8 mouse cellular contexts compared by ENCODE assay signal in the genomic region with DNA sequence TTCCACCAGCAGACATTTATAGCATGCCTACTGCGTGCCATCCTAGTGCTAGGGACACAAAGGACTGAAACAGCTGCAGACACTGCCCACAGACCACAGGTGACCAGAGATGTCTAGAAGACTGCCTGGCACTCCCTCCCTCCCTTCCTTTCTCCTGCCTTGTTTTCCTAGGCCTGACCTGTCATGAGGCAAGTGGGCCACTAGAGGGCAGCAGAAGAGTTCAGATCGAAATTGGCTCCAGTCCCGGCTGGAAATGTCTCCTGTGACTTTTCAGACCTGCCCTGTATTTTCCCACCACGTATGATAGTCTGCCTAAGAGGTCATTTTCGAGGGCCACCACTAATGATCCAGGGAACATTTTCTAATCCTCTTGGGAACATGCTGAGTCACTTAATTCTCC. TPM values are rescaled to one million over a fixed set of nuclear protein-coding genes. Genes with fewer than 3 reads are reported as not detected.
DNase-seq lines count a peak whose midpoint lies in the region; ATAC-seq and TF ChIP-seq lines count a peak whose summit lies in the region.

No protein-coding gene starts in this region.

- no peaks in the 10 kb centered on the region for H3K27me3 ChIP-seq in forebrain, embryonic 13.5 days
- H3K27me3 ChIP-seq in heart, postnatal 0 days (ENCODE audit: control insufficient read depth, insufficient read depth, low read length), result no peaks in the 10 kb centered on the region
- H3K27me3 ChIP-seq in liver, postnatal 0 days (ENCODE audit: insufficient read depth, low read length), result no peaks in the 10 kb centered on the region

- H3K4me1 ChIP-seq in forebrain, embryonic 13.5 days, result peaks cover 13% of the 10 kb centered on the region; the same call in 1 of the 2 replicates
- 0 out of 2 replicates have a peak, but pooled peaks cover 7% of the 10 kb centered on the region for H3K4me1 ChIP-seq in heart, postnatal 0 days (ENCODE audit: control insufficient read depth, insufficient read depth)
- H3K4me1 ChIP-seq in liver, postnatal 0 days (ENCODE audit: insufficient read depth), result no peaks in the 10 kb centered on the region

- no peak for TF ChIP-seq EP300 in heart, postnatal 0 days (IDR thresholded peaks at IDR 0.05; ENCODE audit: low read depth)
- TF ChIP-seq EP300 in liver, postnatal 0 days (IDR thresholded peaks at IDR 0.05; ENCODE audit: low read depth), result no peak

- peaks cover 26% of the 10 kb centered on the region; the same call in 1 of the 2 replicates for H3K36me3 ChIP-seq in forebrain, embryonic 13.5 days (ENCODE audit: poor library complexity, severe bottlenecking)
- H3K36me3 ChIP-seq in heart, postnatal 0 days (replicated peaks; ENCODE audit: control insufficient read depth, insufficient read depth, low read length), result peaks cover 33% of the 10 kb centered on the region
- H3K36me3 ChIP-seq in liver, postnatal 0 days (replicated peaks; ENCODE audit: insufficient read depth, low read length), result no peaks in the 10 kb centered on the region

- no peaks in the 10 kb centered on the region for H3K9me3 ChIP-seq in forebrain, embryonic 13.5 days (replicated peaks)
- no peaks in the 10 kb centered on the region for H3K9me3 ChIP-seq in heart, postnatal 0 days (replicated peaks; ENCODE audit: control insufficient read depth, low read length)
- no peaks in the 10 kb centered on the region for H3K9me3 ChIP-seq in liver, postnatal 0 days (ENCODE audit: low read length)

- no peak overlapping the region for H3K4me3 ChIP-seq in forebrain, embryonic 13.5 days
- no peak overlapping the region for H3K4me3 ChIP-seq in heart, postnatal 0 days (ENCODE audit: low read depth, low read length)
- no peak overlapping the region for H3K4me3 ChIP-seq in liver, postnatal 0 days (ENCODE audit: low read depth, low read length)

- no peak overlapping the region for H3K4me2 ChIP-seq in forebrain, embryonic 13.5 days
- no peak overlapping the region for H3K4me2 ChIP-seq in heart, postnatal 0 days (ENCODE audit: low read depth, low read length)
- no peak overlapping the region for H3K4me2 ChIP-seq in liver, postnatal 0 days (ENCODE audit: low read depth, low read length)

- H3K27ac ChIP-seq in forebrain, embryonic 13.5 days, result peak overlapping the region; percentile 54
- peak overlapping the region; percentile 40 for H3K27ac ChIP-seq in heart, postnatal 0 days (ENCODE audit: low read depth)
- no peak overlapping the region for H3K27ac ChIP-seq in liver, postnatal 0 days (ENCODE audit: low read depth)

- H3K9ac ChIP-seq in forebrain, embryonic 13.5 days, result no peak overlapping the region
- no peak overlapping the region for H3K9ac ChIP-seq in heart, postnatal 0 days (replicated peaks; ENCODE audit: low read depth, low read length)
- no peak overlapping the region for H3K9ac ChIP-seq in liver, postnatal 0 days (replicated peaks)

- WGBS in forebrain, embryonic 13.5 days, result 3% methylated on average over 5 of the region's 5 CpGs
- whole genome bisulfite sequencing in heart, postnatal 0 days, result 4% methylated on average over 5 of the region's 5 CpGs
- WGBS in liver, postnatal 0 days (ENCODE audit: insufficient replicate concordance), result 3% methylated on average over 5 of the region's 5 CpGs

- TF ChIP-seq CTCF in heart, postnatal 0 days (IDR thresholded peaks at IDR 0.05; ENCODE audit: low read depth), result peak; percentile 86
- peak; percentile 92 for TF ChIP-seq CTCF in liver, postnatal 0 days (IDR thresholded peaks at IDR 0.05; ENCODE audit: low read depth)

- ATAC-seq in forebrain, embryonic 13.5 days, result peak; percentile 58; the same call in 1 of the 2 replicates
- ATAC-seq in heart, postnatal 0 days (ENCODE audit: insufficient read depth, low read depth), result peak; percentile 37
- no peak for ATAC-seq in liver, postnatal 0 days

- peak; percentile 69 for DNase-seq in ES-CJ7 (ENCODE audit: low read depth, low spot score)
- DNase-seq in c-Kit-positive CD71-negative TER-119-negative erythroid progenitor cells, embryonic 14.5 days (ENCODE audit: low read depth), result peak; percentile 65
- peak; percentile 84 for DNase-seq in heart, postnatal 0 days (ENCODE audit: low spot score)
- peak; percentile 86 to 88 for DNase-seq in kidney, postnatal 4 days
- DNase-seq in liver, postnatal 0 days, result peak; percentile 79
- DNase-seq in ovary, adult 18-20 months (ENCODE audit: low spot score), result peak; percentile 36
- DNase-seq in thymus, postnatal 14 days, result peak; percentile 63

RNA-seq across cellular contexts. Expression of a gene that starts 47.6 kb away (rescaled TPM):
- 0.57 and 1.6 TPM in 2 replicates for polyA plus RNA-seq in forebrain, embryonic 13.5 days (2015; fragmentation: Nextera tagmentation; extraction: Ambion mirVana)
- 0.12 and 0.19 TPM in 2 replicates for total RNA-seq in heart, postnatal 0 days (2014; rRNA removed; ENCODE audit: low replicate concordance)
- polyA plus RNA-seq in heart, postnatal 0 days (2015; fragmentation: Nextera tagmentation; extraction: Ambion mirVana), result 0.16 and 0.25 TPM in 2 replicates
- polyA plus RNA-seq in liver, postnatal 0 days (2015; fragmentation: Nextera tagmentation; extraction: Ambion mirVana), result 0.13 and 0.14 TPM in 2 replicates

Comparison
In these comparisons a context has a peak if more than half of its experiments do, and no peak if none do; other contexts are left out.
1. DNase-seq: peak in every context shown above with its lines; median percentile 87 in kidney, postnatal 4 days; 84 in heart, postnatal 0 days; 79 in liver, postnatal 0 days; 69 in ES-CJ7; 65 in c-Kit-positive CD71-negative TER-119-negative erythroid progenitor cells, embryonic 14.5 days; 63 in thymus, postnatal 14 days; 36 in ovary, adult 18-20 months.